Mouse (Mus musculus) kidney, embryonic 16.5 days (tissue): ENCODE data around the gene Gm49387. TPM values are rescaled to one million over a fixed set of nuclear protein-coding genes. Genes with fewer than 3 reads are reported as not detected.
"Not testable (repeated sequence)": the region's sequence is repeated elsewhere in the genome, so short reads cannot be mapped to it uniquely, and the experiment has no call there.

Experiments used
- ATAC-seq: fragments of 200-750 bp; cut with Nextera tagmentation; 2 replicates; pipeline ENCODE4 v1.8.0; 2017; ENCODE audit warnings: moderate TSS enrichment; ENCODE audit not compliant: low FRiP score, low TSS enrichment
- H3K27ac ChIP-seq: fragments of 300-500 bp; sonication (generic); 2 replicates; pipeline ENCODE4 v1.5.1; 2014; ENCODE audit warnings: low read length
- H3K27me3 ChIP-seq: fragments of 300-500 bp; sonication (generic); 2 replicates; pipeline ENCODE4 v1.6.1; 2014; ENCODE audit warnings: low read length, control low read depth, mixed read lengths; ENCODE audit not compliant: insufficient read depth
- H3K36me3 ChIP-seq: fragments of 300-500 bp; sonication (generic); 2 replicates; pipeline ENCODE4 v1.6.1; 2014; ENCODE audit warnings: low read length, control low read depth, mixed read lengths; ENCODE audit not compliant: insufficient read depth
- H3K4me1 ChIP-seq: fragments of 300-500 bp; sonication (generic); 2 replicates; pipeline ENCODE4 v1.6.1; 2014; ENCODE audit warnings: low read length, control low read depth, mixed read lengths; ENCODE audit not compliant: insufficient read depth
- H3K4me2 ChIP-seq: fragments of 300-500 bp; sonication (generic); replicated peaks from 2 replicates; pipeline ENCODE4 v1.6.1; 2014; ENCODE audit warnings: low read depth, low read length
- H3K4me3 ChIP-seq: fragments of 300-500 bp; sonication (generic); 2 replicates; pipeline ENCODE4 v1.5.1; 2014; ENCODE audit warnings: mild to moderate bottlenecking, low read length
- H3K9ac ChIP-seq: fragments of 300-500 bp; sonication (generic); replicated peaks from 2 replicates; pipeline ENCODE4 v1.6.1; 2014; ENCODE audit warnings: low read length
- H3K9me3 ChIP-seq: fragments of 300-500 bp; sonication (generic); 2 replicates; pipeline ENCODE4 v1.6.1; 2016; ENCODE audit warnings: low read length, control low read depth
- WGBS: fragments of 180-500 bp; shearing (Covaris S2); extraction: QIAGEN DNeasy Blood & Tissue Kit; methylation state at CpG from one replicate; pipeline ENCODE4 v1.1.7; 2014; 5-methylcytosine and 5-hydroxymethylcytosine counted together
- polyA plus RNA-seq: library from polyadenylated mRNA; unstranded; fragments of >200 nt; fragmentation: Nextera tagmentation; extraction: Ambion mirVana; gene quantifications from 2 replicates; pipeline ENCODE4 v1.2.1, GENCODE M21; 2015

The Gm49387 gene
- polyA plus RNA-seq, 1 experiment from 2014 or later: 7.3 TPM

- Histone ChIP-seq H3K27ac (no peak overlapping the region), H3K27me3 (no peaks in the 10 kb centered on the region), H3K9ac (no peak overlapping the region), H3K4me3 (no peak overlapping the region), H3K4me1 (peaks cover 3% of the 10 kb centered on the region; the same call in 1 of the 2 replicates), H3K36me3 (0 out of 2 replicates have a peak, but pooled peaks cover 4% of the 10 kb centered on the region), H3K9me3 (no peaks in the 10 kb centered on the region), H3K4me2 (no peak overlapping the region)
- WGBS: 65% methylated on average over 4 of the region's 4 CpGs
- ATAC-seq: no peak
Observed at GRCm38 (mm10) chr14:31611986-31612385, 28.7 kb downstream of the Gm49387 start.

- no peaks in the 10 kb centered on the region for H3K36me3 ChIP-seq
- H3K9ac ChIP-seq: no peak overlapping the region
- no peak overlapping the region for H3K4me3 ChIP-seq
- H3K27ac ChIP-seq: no peak overlapping the region
- H3K4me1 ChIP-seq: no peaks in the 10 kb centered on the region
- ATAC-seq: no peak
- 57% methylated on average over 6 of the region's 6 CpGs for WGBS
- H3K9me3 ChIP-seq: no peaks in the 10 kb centered on the region
- no peak overlapping the region for H3K4me2 ChIP-seq
- H3K27me3 ChIP-seq: no peaks in the 10 kb centered on the region
Observed at GRCm38 (mm10) chr14:31605514-31605913, 35.2 kb downstream of the Gm49387 start.

- Histone ChIP-seq H3K4me2 (no peak overlapping the region), H3K4me3 (no peak overlapping the region), H3K9me3 (no peaks in the 10 kb centered on the region), H3K36me3 (no peaks in the 10 kb centered on the region), H3K27me3 (no peaks in the 10 kb centered on the region), H3K9ac (no peak overlapping the region), H3K4me1 (no peaks in the 10 kb centered on the region), H3K27ac (no peak overlapping the region)
- WGBS: 69% methylated on average over 5 of the region's 5 CpGs
- ATAC-seq: no peak
Observed at GRCm38 (mm10) chr14:31604916-31605315, 35.8 kb downstream of the Gm49387 start.

GRCm38 (mm10) chr14:31602616-31602979 lies 38.1 kb downstream of the Gm49387 start:
- H3K9me3 ChIP-seq, H3K4me1 ChIP-seq, H3K9ac ChIP-seq, H3K27ac ChIP-seq, H3K36me3 ChIP-seq, H3K4me3 ChIP-seq, H3K27me3 ChIP-seq, ATAC-seq, H3K4me2 ChIP-seq: not testable (repeated sequence)
- WGBS: 86% methylated on average over 6 of the region's 6 CpGs

- no peak overlapping the region for H3K4me3 ChIP-seq
- no peaks in the 10 kb centered on the region for H3K27me3 ChIP-seq
- no peak for ATAC-seq
- no peaks in the 10 kb centered on the region for H3K36me3 ChIP-seq
- no peaks in the 10 kb centered on the region for H3K4me1 ChIP-seq
- H3K4me2 ChIP-seq: no peak overlapping the region
- WGBS: 93% methylated on average over 14 of the region's 14 CpGs
- no peak overlapping the region for H3K9ac ChIP-seq
- H3K27ac ChIP-seq: no peak overlapping the region
- H3K9me3 ChIP-seq: 0 out of 2 replicates have a peak, but pooled peaks cover 3% of the 10 kb centered on the region
Observed at GRCm38 (mm10) chr14:31601908-31602615, 38.6 kb downstream of the Gm49387 start.

GRCm38 (mm10) chr14:31597446-31597845 lies 43.2 kb downstream of the Gm49387 start:
- H3K4me3 ChIP-seq: no peak overlapping the region
- H3K4me1 ChIP-seq: no peaks in the 10 kb centered on the region
- WGBS: 86% methylated on average over 4 of the region's 4 CpGs
- H3K27ac ChIP-seq: no peak overlapping the region
- no peaks in the 10 kb centered on the region for H3K27me3 ChIP-seq
- H3K9me3 ChIP-seq: peaks cover 7% of the 10 kb centered on the region; the same call in 1 of the 2 replicates
- no peaks in the 10 kb centered on the region for H3K36me3 ChIP-seq
- no peak overlapping the region for H3K9ac ChIP-seq
- ATAC-seq: no peak
- no peak overlapping the region for H3K4me2 ChIP-seq

- no peak for ATAC-seq
- H3K36me3 ChIP-seq: no peaks in the 10 kb centered on the region
- WGBS: 69% methylated on average over 7 of the region's 7 CpGs
- H3K9me3 ChIP-seq: peaks cover 7% of the 10 kb centered on the region; the same call in 1 of the 2 replicates
- no peak overlapping the region for H3K27ac ChIP-seq
- no peak overlapping the region for H3K4me3 ChIP-seq
- no peaks in the 10 kb centered on the region for H3K4me1 ChIP-seq
- H3K27me3 ChIP-seq: no peaks in the 10 kb centered on the region
- H3K9ac ChIP-seq: no peak overlapping the region
- no peak overlapping the region for H3K4me2 ChIP-seq
Observed at GRCm38 (mm10) chr14:31596408-31596807, 44.3 kb downstream of the Gm49387 start.

GRCm38 (mm10) chr14:31594693-31595092 lies 46.0 kb downstream of the Gm49387 start:
- ATAC-seq: no peak
- WGBS: 66% methylated on average over 3 of the region's 3 CpGs
- Histone ChIP-seq H3K9me3 (peaks cover 7% of the 10 kb centered on the region; the same call in 1 of the 2 replicates), H3K27me3 (no peaks in the 10 kb centered on the region), H3K4me3 (no peak overlapping the region), H3K4me2 (no peak overlapping the region), H3K9ac (no peak overlapping the region), H3K4me1 (no peaks in the 10 kb centered on the region), H3K36me3 (no peaks in the 10 kb centered on the region), H3K27ac (no peak overlapping the region)

- Histone ChIP-seq H3K27ac (no peak overlapping the region), H3K9ac (no peak overlapping the region), H3K27me3 (no peaks in the 10 kb centered on the region), H3K36me3 (no peaks in the 10 kb centered on the region), H3K9me3 (peaks cover 4% of the 10 kb centered on the region; the same call in 1 of the 2 replicates), H3K4me1 (no peaks in the 10 kb centered on the region), H3K4me3 (no peak overlapping the region), H3K4me2 (no peak overlapping the region)
- WGBS: 86% methylated on average over 2 of the region's 2 CpGs
- ATAC-seq: no peak
Observed at GRCm38 (mm10) chr14:31593036-31593435, 47.6 kb downstream of the Gm49387 start.

GRCm38 (mm10) chr14:31591243-31591642 lies 49.4 kb downstream of the Gm49387 start, which contains the start of gene Colq:
Gene Colq, minus strand, starts transcription at chr14:31591343.
- peaks cover 4% of the 10 kb centered on the region; the same call in 1 of the 2 replicates for H3K9me3 ChIP-seq
- no peak within 1 kb of the TSS for H3K4me3 ChIP-seq
- no peak within 1 kb of the TSS for H3K27ac ChIP-seq
- H3K4me1 ChIP-seq: no peaks in the 10 kb centered on the region
- no peaks in the 10 kb centered on the region for H3K27me3 ChIP-seq
- no peak within 1 kb of the TSS for H3K9ac ChIP-seq
- 94% methylated on average over 3 of the region's 3 CpGs for WGBS
- ATAC-seq: no peak
- no peak within 1 kb of the TSS for H3K4me2 ChIP-seq
- H3K36me3 ChIP-seq: no peaks in the 10 kb centered on the region
